Mouse (Mus musculus) ES-E14 (cell line): ENCODE measurements around the gene Ushbp1. TPM values are rescaled to one million over a fixed set of nuclear protein-coding genes. Genes with fewer than 3 reads are reported as not detected.

Experiments
- DNase-seq: peaks from one replicate; pipeline ENCODE4 v3.0.0-alpha.2; 2013; ENCODE audit warnings: low read depth, low spot score
- H3K27ac ChIP-seq: 2 replicates; pipeline ENCODE4 v1.5.1; 2012; ENCODE audit warnings: low read depth, mild to moderate bottlenecking, low read length, moderate library complexity, mixed read lengths; ENCODE audit not compliant: poor library complexity, insufficient read depth, severe bottlenecking
- H3K36me3 ChIP-seq: 2 replicates; pipeline ENCODE4 v1.6.1; 2012; ENCODE audit warnings: mild to moderate bottlenecking, low read length, moderate library complexity, mixed read lengths; ENCODE audit not compliant: control insufficient read depth, poor library complexity, insufficient read depth, severe bottlenecking
- H3K4me1 ChIP-seq, 2 experiments: fragments of 150-350 bp in 1 of 2; sonication (generic) in 1 of 2; 2 replicates each; pipeline ENCODE4 v1.6.1; 2012; ENCODE audit warnings: low read length in 2 of 2, mild to moderate bottlenecking in 1 of 2, mixed read lengths in 1 of 2; ENCODE audit not compliant: control insufficient read depth in 2 of 2, insufficient read depth in 2 of 2, poor library complexity in 1 of 2
- H3K4me3 ChIP-seq, 2 experiments: fragments of 150-350 bp in 1 of 2; sonication (generic) in 1 of 2; 2 replicates each; pipeline ENCODE4 v1.5.1; 2012; ENCODE audit warnings: low read length in 2 of 2, low read depth in 1 of 2, mild to moderate bottlenecking in 1 of 2, mixed read lengths in 1 of 2; ENCODE audit not compliant: insufficient read depth in 1 of 2, poor library complexity in 1 of 2, severe bottlenecking in 1 of 2
- H3K9ac ChIP-seq: 2 replicates; pipeline ENCODE4 v1.6.1; 2012; ENCODE audit warnings: low read depth, mild to moderate bottlenecking, low read length, mixed read lengths; ENCODE audit not compliant: poor library complexity, insufficient read depth, severe bottlenecking
- H3K9me3 ChIP-seq: fragments of 150-350 bp; sonication (generic); 2 replicates; pipeline ENCODE4 v1.6.1; 2012; ENCODE audit warnings: low read depth, mild to moderate bottlenecking, low read length; ENCODE audit not compliant: control insufficient read depth, insufficient read depth
- CHD2 ChIP-seq: IDR thresholded peaks from 2 replicates; pipeline ENCODE4 v1.6.1; 2014; ENCODE audit warnings: mild to moderate bottlenecking, low read depth, low read length, inconsistent platforms
- HCFC1 ChIP-seq: IDR thresholded peaks from 2 replicates; pipeline ENCODE4 v1.6.1; 2012; ENCODE audit warnings: low read length, inconsistent platforms, borderline replicate concordance; ENCODE audit not compliant: insufficient read depth
- MAFK ChIP-seq: IDR thresholded peaks from 2 replicates; pipeline ENCODE4 v1.6.1; 2014; ENCODE audit warnings: mild to moderate bottlenecking, low read depth, low read length, inconsistent platforms; ENCODE audit not compliant: insufficient read depth
- ZC3H11A ChIP-seq: IDR thresholded peaks from 2 replicates; pipeline ENCODE4 v1.6.1; 2012; ENCODE audit warnings: low read depth, mild to moderate bottlenecking, inconsistent platforms, low read length, borderline replicate concordance
- ZNF384 ChIP-seq: IDR thresholded peaks from 2 replicates; pipeline ENCODE4 v1.6.1; 2012; ENCODE audit warnings: low read depth, low read length, inconsistent platforms
- in situ Hi-C, 2 experiments: fragments of 600-800 bp; cut with MboI; formaldehyde crosslinking; loops; one replicate each; pipeline ENCODE4 v1.15.1; 2025; ENCODE audit warnings: low sequenced_read_pairs in 2 of 2, inconsistent platforms in 1 of 2; ENCODE audit not compliant: unreplicated experiment in 2 of 2
- total RNA-seq: library from RNA; depleted of rRNA; stranded (reverse); fragments of 300-350 nt; gene quantifications from 2 replicates; pipeline ENCODE4 v1.2.3, GENCODE M21; 2012

The Ushbp1 gene
- total RNA-seq, 1 experiment: 2.4 TPM

GRCm38 (mm10) chr8:71385212-71385835 lies 10.3 kb downstream of the Ushbp1 start:
- H3K27ac ChIP-seq: peak overlapping the region; percentile 81; the same call in 1 of the 2 replicates

GRCm38 (mm10) chr8:71383860-71384259 lies 11.7 kb downstream of the Ushbp1 start:
- H3K4me3 ChIP-seq: no peak overlapping the region
- in situ Hi-C loops: no loop called here
- peaks cover 10 to 34% of the 10 kb centered on the region in 2 experiments for H3K4me1 ChIP-seq
- no peaks in the 10 kb centered on the region for H3K9me3 ChIP-seq
- H3K27ac ChIP-seq: peak overlapping the region; percentile 58; the same call in 1 of the 2 replicates
- TF ChIP-seq MAFK: no peak
- TF ChIP-seq ZNF384: no peak
- TF ChIP-seq CHD2: no peak
- no peak for TF ChIP-seq ZC3H11A
- no peak overlapping the region for H3K9ac ChIP-seq
- no peaks in the 10 kb centered on the region; the same call in 1 of the 2 replicates for H3K36me3 ChIP-seq
- DNase-seq: no peak

More at GRCm38 (mm10) chr8:71385212-71385835, 10.3 kb downstream of the Ushbp1 start:
- Histone ChIP-seq H3K36me3 (no peaks in the 10 kb centered on the region), H3K9ac (peak overlapping the region; percentile 64; the same call in 1 of the 2 replicates), H3K9me3 (no peaks in the 10 kb centered on the region), H3K4me1 (peaks cover 10 to 25% of the 10 kb centered on the region in 2 experiments), H3K4me3 (peak overlapping the region; percentile 52 to 59)
- DNase-seq: no peak
- in situ Hi-C loops: no loop called here
- TF ChIP-seq ZNF384 (no peak), HCFC1 (no peak), CHD2 (no peak), ZC3H11A (no peak), MAFK (no peak)

GRCm38 (mm10) chr8:71383396-71383795 lies 12.2 kb downstream of the Ushbp1 start:
- Histone ChIP-seq H3K9ac (no peak overlapping the region), H3K4me3 (no peak overlapping the region), H3K4me1 (peaks cover 10 to 34% of the 10 kb centered on the region in 2 experiments), H3K27ac (peak overlapping the region; percentile 58; the same call in 1 of the 2 replicates), H3K36me3 (no peaks in the 10 kb centered on the region; the same call in 1 of the 2 replicates), H3K9me3 (no peaks in the 10 kb centered on the region)
- TF ChIP-seq MAFK: no peak
- TF ChIP-seq CHD2: no peak
- TF ChIP-seq HCFC1: no peak
- TF ChIP-seq ZNF384: no peak
- TF ChIP-seq ZC3H11A: no peak
- DNase-seq: no peak
- in situ Hi-C loops: no loop called here

DNA sequence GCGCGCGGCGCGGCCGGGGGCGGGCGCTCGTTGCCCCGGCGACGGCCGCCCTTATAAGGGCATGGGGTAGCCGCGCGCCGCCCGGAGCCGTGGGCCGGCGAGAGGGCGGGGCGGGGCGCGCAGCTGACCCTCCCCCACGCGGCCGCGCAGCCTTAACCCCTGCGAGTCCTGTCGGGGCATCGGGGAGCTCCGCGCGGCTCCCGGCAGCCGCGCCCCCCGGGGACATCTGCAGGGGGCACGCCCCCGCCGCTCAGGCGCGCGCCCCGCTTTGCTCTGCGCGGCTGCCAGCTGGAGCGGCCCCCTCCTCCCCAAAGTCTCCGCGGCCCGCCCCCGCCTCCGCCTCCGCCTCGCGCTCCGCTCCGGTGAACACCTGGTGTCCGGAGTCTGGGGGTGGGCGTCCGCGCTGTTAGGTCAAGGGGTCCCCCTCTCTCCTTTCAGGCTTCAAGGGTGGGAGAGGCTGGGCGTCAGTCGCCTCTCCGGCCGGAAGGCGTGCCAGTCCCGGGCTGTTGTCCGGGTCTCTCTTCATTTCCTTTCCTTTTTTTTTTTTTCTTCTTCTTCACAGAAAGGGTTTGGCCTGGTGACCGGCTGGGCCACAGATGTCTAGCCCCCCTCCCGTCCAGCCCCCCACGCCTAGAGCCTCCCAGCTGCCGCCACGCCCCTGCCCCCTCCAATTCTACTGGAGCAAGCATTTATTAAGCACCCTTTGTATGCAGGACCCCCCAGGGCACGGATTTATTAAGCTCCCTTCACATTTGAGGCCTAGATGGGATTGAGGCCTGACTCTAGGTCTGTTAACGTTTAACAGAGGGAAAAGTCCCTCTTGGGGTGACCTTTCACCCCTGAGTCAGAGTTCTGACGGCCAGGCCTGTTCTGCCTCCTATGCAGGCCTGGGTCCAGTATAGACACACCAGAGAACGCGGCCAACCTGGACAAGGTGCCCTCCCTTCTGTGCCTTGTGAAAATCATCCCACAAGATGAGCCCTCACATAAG lies 13.3 kb downstream of the Ushbp1 start:
- DNase-seq: no peak
- peaks cover 2% of the 10 kb centered on the region; the same call in 1 of the 2 replicates for H3K36me3 ChIP-seq
- TF ChIP-seq HCFC1: no peak
- TF ChIP-seq ZC3H11A: no peak
- peak; percentile 78 for TF ChIP-seq ZNF384
- TF ChIP-seq CHD2: no peak
- TF ChIP-seq MAFK: no peak
- in situ Hi-C loops: no loop called here
- peak overlapping the region; percentile 81 to 91 for H3K4me3 ChIP-seq
- H3K9me3 ChIP-seq: no peaks in the 10 kb centered on the region
- peaks cover 10 to 30% of the 10 kb centered on the region in 2 experiments for H3K4me1 ChIP-seq
- H3K27ac ChIP-seq: peak overlapping the region; percentile 75; the same call in 1 of the 2 replicates
- peak overlapping the region; percentile 54; the same call in 1 of the 2 replicates for H3K9ac ChIP-seq
